Mouse (Mus musculus): Measurements from ENCODE around the gene Sqstm1. TPM values are rescaled to one million over a fixed set of nuclear protein-coding genes. Genes with fewer than 3 reads are reported as not detected.

Gene Sqstm1
- polyA plus RNA-seq, 1 experiment from 2014 or later = 193 TPM

DNA sequence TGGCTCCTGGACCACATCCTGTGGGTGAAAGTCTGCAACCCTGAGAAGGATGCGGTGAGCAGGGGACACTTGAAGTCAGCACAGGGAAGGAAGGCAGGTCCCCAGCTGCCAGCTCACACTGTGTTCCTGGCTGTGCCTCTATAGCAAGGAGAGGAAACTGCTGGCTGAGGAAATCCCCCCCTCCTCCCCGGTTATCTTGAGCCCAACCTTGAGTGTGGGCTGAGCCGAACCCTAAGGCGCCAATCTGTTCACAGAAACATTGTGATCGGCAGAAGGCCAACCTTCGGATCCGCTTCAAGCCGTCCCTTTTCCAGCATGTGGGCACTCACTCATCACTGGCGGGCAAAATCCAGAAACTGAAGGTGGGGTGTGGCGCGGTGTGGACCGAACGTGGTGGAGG is 22.4 kb upstream of the Sqstm1 start:
- Histone ChIP-seq H3K4me1 (ENCODE audit: control insufficient read depth, insufficient read depth, low read length) (peaks cover 43% of the 10 kb centered on the region), H3K9me3 (ENCODE audit: control insufficient read depth, low read length) (no peaks in the 10 kb centered on the region), H3K36me3 (ENCODE audit: control insufficient read depth, insufficient read depth, low read length) (peaks cover 18% of the 10 kb centered on the region), H3K27me3 (replicated peaks; ENCODE audit: control insufficient read depth, insufficient read depth, low read length) (no peaks in the 10 kb centered on the region), H3K4me2 (ENCODE audit: low read depth, low read length) (no peak overlapping the region), H3K9ac (ENCODE audit: low read depth, low read length) (no peak overlapping the region), H3K27ac (ENCODE audit: low read length) (no peak overlapping the region), H3K4me3 (ENCODE audit: low read length) (no peak overlapping the region)
- no peak for ATAC-seq
- 94% methylated on average over 13 of the region's 13 CpGs for WGBS

DNA sequence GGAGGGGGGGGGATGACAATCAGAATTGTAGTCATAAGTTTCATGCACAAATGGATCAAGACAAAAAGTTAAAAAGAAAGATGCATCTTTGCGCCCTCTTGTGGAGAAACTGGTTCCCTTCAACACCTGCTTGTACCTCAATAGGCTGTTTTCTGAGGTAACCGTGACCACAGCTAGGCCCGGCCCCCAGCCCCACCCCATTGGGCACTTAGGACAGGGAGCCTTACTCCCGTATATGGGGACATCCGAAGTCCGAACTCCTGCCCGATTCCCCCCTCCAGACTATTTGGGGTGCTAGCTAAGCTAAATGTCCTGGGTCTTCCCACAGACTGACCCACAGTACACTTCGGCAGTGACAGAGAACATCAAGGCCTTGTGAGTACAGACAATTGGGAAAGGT is 20.8 kb upstream of the Sqstm1 start:
- 25% methylated on average over 8 of the region's 8 CpGs for WGBS
- Histone ChIP-seq H3K9me3 (ENCODE audit: control insufficient read depth, low read length) (no peaks in the 10 kb centered on the region), H3K27ac (ENCODE audit: low read length) (no peak overlapping the region), H3K9ac (ENCODE audit: low read depth, low read length) (no peak overlapping the region), H3K4me2 (ENCODE audit: low read depth, low read length) (peak overlapping the region; percentile 42), H3K4me1 (ENCODE audit: control insufficient read depth, insufficient read depth, low read length) (peaks cover 48% of the 10 kb centered on the region), H3K27me3 (replicated peaks; ENCODE audit: control insufficient read depth, insufficient read depth, low read length) (no peaks in the 10 kb centered on the region), H3K36me3 (ENCODE audit: control insufficient read depth, insufficient read depth, low read length) (peaks cover 18% of the 10 kb centered on the region), H3K4me3 (ENCODE audit: low read length) (no peak overlapping the region)
- ATAC-seq = no peak

DNA sequence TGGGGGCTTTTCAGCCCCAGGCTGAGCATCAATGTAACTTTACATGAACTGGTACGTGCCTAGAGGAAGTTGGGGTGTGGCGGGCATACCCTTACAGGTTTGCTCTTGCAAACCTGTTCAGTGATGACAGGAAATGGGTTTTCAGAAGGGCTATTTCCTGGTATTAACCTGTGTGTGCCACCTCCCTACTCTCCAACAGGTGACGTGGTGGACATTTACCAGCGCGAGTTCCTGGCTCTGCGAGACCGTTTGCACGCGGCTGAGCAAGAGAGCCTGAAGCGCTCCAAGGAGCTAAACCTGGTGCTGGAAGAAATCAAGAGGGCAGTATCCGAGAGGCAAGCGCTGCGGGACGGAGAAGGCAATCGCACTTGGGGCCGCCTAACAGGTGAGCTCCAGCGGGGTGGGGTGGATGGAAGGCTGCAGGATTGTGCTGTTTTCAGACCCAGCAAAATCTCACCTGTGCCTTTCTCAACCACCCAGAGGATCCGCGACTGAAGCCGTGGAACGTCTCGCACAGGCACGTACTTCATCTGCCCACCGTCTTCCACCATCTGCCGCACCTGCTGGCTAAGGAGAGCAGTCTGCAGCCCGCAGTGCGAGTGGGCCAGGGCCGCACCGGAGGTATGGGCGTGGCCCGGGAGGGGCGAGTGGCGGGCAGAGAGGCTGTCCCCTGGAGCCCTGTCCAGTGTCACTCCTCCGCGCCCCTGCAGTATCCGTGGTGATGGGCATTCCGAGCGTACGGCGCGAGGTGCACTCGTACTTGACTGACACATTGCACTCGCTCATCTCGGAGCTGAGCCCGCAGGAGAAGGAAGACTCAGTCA is 20.1 kb upstream of the Sqstm1 start:
- Histone ChIP-seq H3K4me3 (ENCODE audit: low read length) (peak overlapping the region; percentile 21; the same call in 1 of the 2 replicates), H3K4me1 (ENCODE audit: control insufficient read depth, insufficient read depth, low read length) (peaks cover 48% of the 10 kb centered on the region), H3K27ac (ENCODE audit: low read length) (peak overlapping the region; percentile 34; the same call in 1 of the 2 replicates), H3K27me3 (replicated peaks; ENCODE audit: control insufficient read depth, insufficient read depth, low read length) (no peaks in the 10 kb centered on the region), H3K36me3 (ENCODE audit: control insufficient read depth, insufficient read depth, low read length) (peaks cover 18% of the 10 kb centered on the region), H3K9ac (ENCODE audit: low read depth, low read length) (no peak overlapping the region), H3K9me3 (ENCODE audit: control insufficient read depth, low read length) (no peaks in the 10 kb centered on the region), H3K4me2 (ENCODE audit: low read depth, low read length) (peak overlapping the region; percentile 42)
- 37% methylated on average over 45 of the region's 45 CpGs for WGBS
- peak; percentile 26; the same call in 1 of the 2 replicates for ATAC-seq

DNA sequence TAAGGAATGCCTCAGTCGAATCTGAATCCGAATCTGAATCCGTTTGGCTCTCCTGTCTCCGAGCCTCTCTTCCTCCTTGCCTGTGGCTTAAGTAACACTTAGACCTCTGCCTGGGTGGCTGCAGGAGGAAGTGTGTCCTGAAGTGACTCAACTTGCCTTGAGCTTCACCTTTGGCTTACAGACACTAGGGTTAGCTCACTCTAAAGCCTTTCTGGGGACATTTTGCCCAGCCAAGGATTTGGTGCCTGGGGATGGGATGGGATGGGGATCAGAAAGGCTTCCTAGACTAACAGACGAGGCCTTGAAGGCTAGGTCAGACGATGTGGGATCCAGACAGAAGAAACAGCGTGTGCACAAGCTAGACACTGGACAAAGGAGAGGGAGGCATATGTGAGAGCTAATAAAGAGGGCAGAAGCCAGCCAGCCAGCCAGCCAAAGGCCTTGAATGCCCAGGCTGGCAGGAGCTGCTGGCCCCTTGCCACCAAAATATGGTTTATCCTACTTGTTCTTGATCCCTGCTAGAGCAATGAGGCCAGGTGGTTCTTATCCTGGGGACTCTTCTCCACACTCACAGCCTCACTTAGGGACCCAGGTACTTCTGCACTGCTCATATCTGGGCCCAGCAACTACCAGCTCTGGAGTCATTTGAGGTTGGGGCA is 18.8 kb upstream of the Sqstm1 start:
- WGBS = 62% methylated on average over 7 of the region's 7 CpGs
- Histone ChIP-seq H3K9me3 (ENCODE audit: control insufficient read depth, low read length) (no peaks in the 10 kb centered on the region), H3K27ac (ENCODE audit: low read length) (no peak overlapping the region), H3K9ac (ENCODE audit: low read depth, low read length) (no peak overlapping the region), H3K4me3 (ENCODE audit: low read length) (no peak overlapping the region), H3K27me3 (replicated peaks; ENCODE audit: control insufficient read depth, insufficient read depth, low read length) (no peaks in the 10 kb centered on the region), H3K36me3 (ENCODE audit: control insufficient read depth, insufficient read depth, low read length) (peaks cover 16% of the 10 kb centered on the region), H3K4me1 (ENCODE audit: control insufficient read depth, insufficient read depth, low read length) (peaks cover 48% of the 10 kb centered on the region), H3K4me2 (ENCODE audit: low read depth, low read length) (no peak overlapping the region)
- no peak for ATAC-seq

DNA sequence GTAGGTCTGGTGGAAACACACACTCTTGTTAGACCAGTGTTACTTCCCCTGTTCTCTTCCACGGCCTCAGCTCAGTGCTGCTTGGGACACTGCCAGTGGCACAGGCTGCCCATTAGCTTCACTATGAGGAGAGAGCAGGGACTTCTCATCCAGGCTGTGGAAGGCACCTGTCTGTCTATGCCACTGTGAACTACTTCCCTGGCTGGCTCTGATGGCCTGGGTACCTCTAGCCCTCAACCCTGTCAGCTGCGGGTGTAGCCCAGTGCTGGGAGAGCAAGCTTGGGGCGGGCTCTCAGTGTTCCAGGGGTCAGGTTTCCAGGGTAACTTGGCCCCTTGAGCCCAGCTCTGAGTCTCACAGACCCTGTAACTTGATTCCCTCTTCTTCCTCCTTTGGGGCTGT is 18.1 kb upstream of the Sqstm1 start:
- no peak overlapping the region for H3K4me2 ChIP-seq (ENCODE audit: low read depth, low read length)
- no peak for ATAC-seq
- no peak overlapping the region for H3K4me3 ChIP-seq (ENCODE audit: low read length)
- peaks cover 10% of the 10 kb centered on the region for H3K36me3 ChIP-seq (ENCODE audit: control insufficient read depth, insufficient read depth, low read length)
- no peaks in the 10 kb centered on the region for H3K9me3 ChIP-seq (ENCODE audit: control insufficient read depth, low read length)
- no peaks in the 10 kb centered on the region for H3K27me3 ChIP-seq (replicated peaks; ENCODE audit: control insufficient read depth, insufficient read depth, low read length)
- H3K4me1 ChIP-seq (ENCODE audit: control insufficient read depth, insufficient read depth, low read length) = peaks cover 48% of the 10 kb centered on the region
- no peak overlapping the region for H3K9ac ChIP-seq (ENCODE audit: low read depth, low read length)
- 53% methylated on average over 3 of the region's 3 CpGs for WGBS
- no peak overlapping the region for H3K27ac ChIP-seq (ENCODE audit: low read length)

DNA sequence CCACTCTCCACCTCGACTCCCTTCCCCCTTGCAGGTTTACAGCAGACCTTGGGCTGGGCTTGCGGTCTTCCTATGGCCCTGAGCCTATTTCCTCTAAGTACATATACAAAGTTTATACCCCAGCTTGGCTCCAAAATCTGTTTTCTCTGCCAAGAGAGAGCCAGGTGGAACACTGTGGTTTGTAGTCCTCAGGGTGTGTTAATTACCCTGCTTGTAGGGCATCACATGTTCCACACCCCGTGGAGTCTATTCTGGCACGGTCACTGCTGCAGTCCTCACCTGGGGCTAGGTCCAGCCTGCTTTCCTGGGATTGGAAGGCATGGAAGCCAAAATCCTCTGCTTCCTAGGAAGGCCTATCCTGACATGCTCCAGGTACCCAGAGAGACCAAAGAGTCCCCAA is 17.1 kb upstream of the Sqstm1 start:
- peaks cover under 1% of the 10 kb centered on the region; the same call in 1 of the 2 replicates for H3K36me3 ChIP-seq (ENCODE audit: control insufficient read depth, insufficient read depth, low read length)
- no peak overlapping the region for H3K4me2 ChIP-seq (ENCODE audit: low read depth, low read length)
- no peaks in the 10 kb centered on the region for H3K27me3 ChIP-seq (replicated peaks; ENCODE audit: control insufficient read depth, insufficient read depth, low read length)
- peaks cover 48% of the 10 kb centered on the region for H3K4me1 ChIP-seq (ENCODE audit: control insufficient read depth, insufficient read depth, low read length)
- no peak for ATAC-seq
- 0 out of 2 replicates have a peak overlapping the region, but pooled peaks have one; percentile 21 for H3K9ac ChIP-seq (ENCODE audit: low read depth, low read length)
- H3K9me3 ChIP-seq (ENCODE audit: control insufficient read depth, low read length) = no peaks in the 10 kb centered on the region
- H3K4me3 ChIP-seq (ENCODE audit: low read length) = no peak overlapping the region
- WGBS = 86% methylated on average over 4 of the region's 4 CpGs
- H3K27ac ChIP-seq (ENCODE audit: low read length) = no peak overlapping the region

DNA sequence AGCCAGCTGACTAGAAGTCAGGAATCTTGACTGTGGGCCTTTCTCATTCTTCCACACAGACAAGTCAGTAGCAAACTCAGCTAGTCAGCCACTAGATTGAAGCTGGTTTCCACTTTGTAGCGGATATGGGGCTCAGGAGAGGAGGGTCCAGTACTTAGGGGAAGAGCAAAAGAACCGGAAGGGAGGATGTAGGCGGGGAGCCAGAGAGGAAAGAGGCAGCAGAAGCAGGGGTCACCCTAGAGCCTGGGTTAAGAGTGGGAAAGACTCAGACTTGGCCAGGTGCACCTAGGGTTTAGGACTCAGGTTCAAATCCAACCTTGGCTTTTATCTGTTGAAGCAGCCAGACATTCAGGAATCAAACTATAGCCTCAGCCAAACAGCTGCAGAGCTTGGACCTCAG is 16.6 kb upstream of the Sqstm1 start:
- Histone ChIP-seq H3K9ac (ENCODE audit: low read depth, low read length) (0 out of 2 replicates have a peak overlapping the region, but pooled peaks have one; percentile 21), H3K4me3 (ENCODE audit: low read length) (peak overlapping the region; percentile 97; the same call in 1 of the 2 replicates), H3K36me3 (ENCODE audit: control insufficient read depth, insufficient read depth, low read length) (no peaks in the 10 kb centered on the region; the same call in 1 of the 2 replicates), H3K9me3 (ENCODE audit: control insufficient read depth, low read length) (no peaks in the 10 kb centered on the region), H3K4me1 (ENCODE audit: control insufficient read depth, insufficient read depth, low read length) (peaks cover 48% of the 10 kb centered on the region), H3K27ac (ENCODE audit: low read length) (peak overlapping the region; percentile 19; the same call in 1 of the 2 replicates), H3K27me3 (replicated peaks; ENCODE audit: control insufficient read depth, insufficient read depth, low read length) (no peaks in the 10 kb centered on the region), H3K4me2 (ENCODE audit: low read depth, low read length) (0 out of 2 replicates have a peak overlapping the region, but pooled peaks have one; percentile 11)
- 80% methylated on average over 3 of the region's 3 CpGs for WGBS
- no peak for ATAC-seq

DNA sequence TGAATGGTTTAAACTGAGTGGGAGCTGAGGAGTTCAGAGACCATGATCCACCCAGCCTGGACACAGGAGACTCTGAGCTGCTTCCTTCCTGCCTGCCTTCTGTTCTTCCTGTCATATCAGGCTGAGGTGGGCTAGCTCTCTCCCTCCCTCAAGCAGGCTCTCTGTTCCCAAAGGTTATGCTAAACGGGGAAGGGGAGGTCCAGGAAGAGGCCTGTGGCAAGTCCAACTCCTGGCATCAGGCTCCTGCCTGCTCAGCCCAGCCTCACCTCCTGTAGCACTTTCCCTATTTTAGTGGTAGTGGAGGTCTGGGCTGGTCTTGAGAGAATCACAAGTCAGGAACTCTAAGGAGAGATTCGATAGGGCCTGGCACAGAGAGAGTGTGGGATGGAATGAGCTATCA is 15.8 kb upstream of the Sqstm1 start:
- peak overlapping the region; percentile 19; the same call in 1 of the 2 replicates for H3K27ac ChIP-seq (ENCODE audit: low read length)
- ATAC-seq = no peak
- no peaks in the 10 kb centered on the region for H3K9me3 ChIP-seq (ENCODE audit: control insufficient read depth, low read length)
- 32% methylated on average over 2 of the region's 2 CpGs for WGBS
- H3K27me3 ChIP-seq (replicated peaks; ENCODE audit: control insufficient read depth, insufficient read depth, low read length) = no peaks in the 10 kb centered on the region
- H3K4me1 ChIP-seq (ENCODE audit: control insufficient read depth, insufficient read depth, low read length) = peaks cover 48% of the 10 kb centered on the region
- peak overlapping the region; percentile 89 for H3K4me2 ChIP-seq (ENCODE audit: low read depth, low read length)
- H3K36me3 ChIP-seq (ENCODE audit: control insufficient read depth, insufficient read depth, low read length) = no peaks in the 10 kb centered on the region; the same call in 1 of the 2 replicates
- peak overlapping the region; percentile 97 for H3K4me3 ChIP-seq (ENCODE audit: low read length)
- peak overlapping the region; percentile 97 for H3K9ac ChIP-seq (ENCODE audit: low read depth, low read length)

DNA sequence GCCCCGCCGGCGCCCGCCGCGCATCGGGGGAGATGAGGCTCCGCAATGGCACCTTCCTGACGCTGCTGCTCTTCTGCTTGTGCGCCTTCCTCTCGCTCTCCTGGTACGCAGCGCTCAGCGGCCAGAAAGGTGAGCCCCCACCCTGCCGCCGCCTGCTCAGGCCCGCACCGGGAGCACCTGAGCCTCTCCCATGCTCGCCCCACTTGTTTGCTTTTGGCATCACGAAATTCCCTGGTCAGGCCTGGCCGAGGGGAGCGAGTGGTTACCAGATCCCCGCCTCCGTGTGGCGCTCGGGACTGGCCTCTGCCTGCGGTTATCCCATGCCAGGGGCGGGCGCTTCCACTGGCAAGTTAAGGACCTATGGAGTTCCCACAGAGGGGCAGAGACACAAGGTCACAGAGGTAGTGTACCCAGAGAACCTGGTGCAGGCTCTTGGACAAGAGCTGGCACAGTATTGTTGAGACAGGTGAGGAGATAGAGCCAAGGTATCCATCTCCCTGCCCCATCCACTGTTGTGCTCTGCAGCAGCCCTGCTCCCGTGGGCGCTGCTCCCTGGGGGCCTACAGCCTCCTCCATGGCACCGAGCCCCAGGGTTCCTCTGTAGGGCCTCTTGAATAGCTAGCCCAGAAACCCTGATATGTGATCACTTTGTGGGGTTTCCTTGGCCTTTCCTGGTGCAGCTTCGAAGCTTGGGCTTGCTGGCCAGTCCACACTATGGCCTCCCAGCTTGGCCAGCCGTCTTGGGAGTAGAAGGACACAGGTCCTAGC is 15.2 kb upstream of the Sqstm1 start:
- H3K4me2 ChIP-seq (ENCODE audit: low read depth, low read length) = peak overlapping the region; percentile 89
- peak; percentile 21 for ATAC-seq
- peak overlapping the region; percentile 91 for H3K27ac ChIP-seq (ENCODE audit: low read length)
- peak overlapping the region; percentile 97 for H3K9ac ChIP-seq (ENCODE audit: low read depth, low read length)
- H3K4me3 ChIP-seq (ENCODE audit: low read length) = peak overlapping the region; percentile 97
- H3K27me3 ChIP-seq (replicated peaks; ENCODE audit: control insufficient read depth, insufficient read depth, low read length) = no peaks in the 10 kb centered on the region
- no peaks in the 10 kb centered on the region; the same call in 1 of the 2 replicates for H3K36me3 ChIP-seq (ENCODE audit: control insufficient read depth, insufficient read depth, low read length)
- WGBS = 3% methylated on average over 32 of the region's 34 CpGs
- no peaks in the 10 kb centered on the region for H3K9me3 ChIP-seq (ENCODE audit: control insufficient read depth, low read length)
- H3K4me1 ChIP-seq (ENCODE audit: control insufficient read depth, insufficient read depth, low read length) = peaks cover 46% of the 10 kb centered on the region

All from intestine, embryonic 16.5 days (tissue).